Mouse (Mus musculus): ENCODE data around the gene Smc5. TPM values are rescaled to one million over a fixed set of nuclear protein-coding genes. Genes with fewer than 3 reads are reported as not detected.

The Smc5 gene
- polyA plus RNA-seq, 1 experiment from 2014 or later: 16.2 TPM

DNA sequence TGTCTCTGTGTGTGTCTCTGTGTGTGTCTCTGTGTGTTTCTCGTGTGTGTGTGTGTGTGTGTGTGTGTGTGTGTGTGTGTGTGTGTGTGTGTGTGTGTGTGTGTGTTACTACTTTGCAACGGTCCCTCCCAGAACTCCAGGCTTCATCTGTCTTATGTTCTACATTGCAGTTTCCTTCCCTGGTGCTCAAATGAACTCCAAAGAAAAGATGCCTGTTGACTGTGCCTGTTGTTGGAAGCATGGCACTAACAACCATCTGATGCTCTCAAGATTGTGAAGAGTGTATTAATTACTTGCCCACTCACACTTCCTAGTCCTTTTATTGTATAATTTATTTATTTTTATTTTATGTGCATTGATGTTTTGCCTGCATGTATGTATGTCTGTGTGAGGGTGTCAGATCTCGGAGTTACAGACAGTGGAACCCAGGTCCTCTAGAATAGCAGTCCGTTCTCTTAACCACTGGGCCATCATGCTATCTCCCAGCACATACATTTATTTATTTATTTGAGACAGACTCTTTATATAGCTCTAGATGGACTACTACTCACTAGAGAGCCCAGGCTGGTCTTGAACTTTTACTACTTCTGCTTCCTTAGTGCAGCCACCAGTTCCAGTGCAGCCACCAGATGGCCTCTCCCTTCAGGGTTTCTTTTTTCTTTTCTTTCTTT lies 492 bp upstream of the Smc5 start:
- no peak for TF ChIP-seq CTCF (IDR thresholded peaks at IDR 0.05; ENCODE audit: low read depth)
- DNase-seq (ENCODE audit: low spot score) (peak; percentile 52), ATAC-seq (replicated peaks; ENCODE audit: low FRiP score, low read depth) (peak; percentile 18; the same call in 1 of the 2 replicates)
- H3K27me3 ChIP-seq (ENCODE audit: insufficient read depth, low read length): no peaks in the 10 kb centered on the region
- no peaks in the 10 kb centered on the region for H3K9me3 ChIP-seq (replicated peaks; ENCODE audit: low read length)
- no peaks in the 10 kb centered on the region for H3K36me3 ChIP-seq (ENCODE audit: insufficient read depth, low read length)
- H3K4me3 ChIP-seq (replicated peaks; ENCODE audit: low read depth, low read length): peak overlapping the region; percentile 90
- 0 out of 2 replicates have a peak overlapping the region, but pooled peaks have one; percentile 78 for H3K27ac ChIP-seq
- WGBS: 52% methylated on average over 4 of the region's 4 CpGs
- no peak overlapping the region for H3K9ac ChIP-seq (ENCODE audit: low read depth, low read length)
- peaks cover 5% of the 10 kb centered on the region; the same call in 1 of the 2 replicates for H3K4me1 ChIP-seq (replicated peaks; ENCODE audit: insufficient read depth, low read length)
- peak overlapping the region; percentile 79 for H3K4me2 ChIP-seq (ENCODE audit: low read length)

DNA sequence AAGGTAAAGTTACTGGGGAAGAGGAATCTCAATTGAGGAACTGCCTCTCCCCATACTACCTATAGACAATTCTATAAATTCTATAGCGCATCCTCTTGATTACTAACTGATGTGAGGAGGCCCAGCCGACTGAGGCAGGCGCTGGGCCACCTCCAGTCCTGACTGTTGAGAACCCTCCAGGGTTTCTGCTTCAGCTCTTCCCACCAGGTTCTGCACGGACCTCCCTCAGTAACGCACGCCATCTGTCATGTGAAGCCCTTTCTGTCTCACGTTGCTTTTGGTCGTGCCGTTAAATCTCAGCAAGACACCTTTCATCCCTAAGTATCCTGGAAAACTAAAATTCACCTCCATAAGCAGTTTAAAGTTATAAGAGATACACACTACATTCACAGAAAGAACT lies 16.9 kb downstream of the Smc5 start:
- ATAC-seq (replicated peaks; ENCODE audit: low FRiP score, low read depth) (no peak), DNase-seq (ENCODE audit: low spot score) (no peak)
- no peak overlapping the region for H3K4me2 ChIP-seq (ENCODE audit: low read length)
- no peak overlapping the region for H3K9ac ChIP-seq (ENCODE audit: low read depth, low read length)
- peaks cover 39% of the 10 kb centered on the region for H3K36me3 ChIP-seq (ENCODE audit: insufficient read depth, low read length)
- no peak overlapping the region for H3K27ac ChIP-seq
- H3K9me3 ChIP-seq (replicated peaks; ENCODE audit: low read length): no peaks in the 10 kb centered on the region
- no peaks in the 10 kb centered on the region for H3K27me3 ChIP-seq (ENCODE audit: insufficient read depth, low read length)
- TF ChIP-seq CTCF (IDR thresholded peaks at IDR 0.05; ENCODE audit: low read depth): no peak
- no peaks in the 10 kb centered on the region for H3K4me1 ChIP-seq (replicated peaks; ENCODE audit: insufficient read depth, low read length)
- WGBS: 84% methylated on average over 9 of the region's 9 CpGs
- no peak overlapping the region for H3K4me3 ChIP-seq (replicated peaks; ENCODE audit: low read depth, low read length)

- no peak overlapping the region for H3K9ac ChIP-seq (ENCODE audit: low read depth, low read length)
- ATAC-seq (replicated peaks; ENCODE audit: low FRiP score, low read depth): no peak
- no peak overlapping the region for H3K27ac ChIP-seq
- no peaks in the 10 kb centered on the region for H3K27me3 ChIP-seq (ENCODE audit: insufficient read depth, low read length)
- no peak for TF ChIP-seq CTCF (IDR thresholded peaks at IDR 0.05; ENCODE audit: low read depth)
- no peak for DNase-seq (ENCODE audit: low spot score)
- H3K4me1 ChIP-seq (replicated peaks; ENCODE audit: insufficient read depth, low read length): no peaks in the 10 kb centered on the region
- H3K9me3 ChIP-seq (replicated peaks; ENCODE audit: low read length): no peaks in the 10 kb centered on the region
- H3K36me3 ChIP-seq (ENCODE audit: insufficient read depth, low read length): peaks cover 13% of the 10 kb centered on the region; the same call in 1 of the 2 replicates
- H3K4me3 ChIP-seq (replicated peaks; ENCODE audit: low read depth, low read length): no peak overlapping the region
- 87% methylated on average over 2 of the region's 2 CpGs for WGBS
- H3K4me2 ChIP-seq (ENCODE audit: low read length): no peak overlapping the region
Observed at GRCm38 (mm10) chr19:23246473-23246872, 27.2 kb downstream of the Smc5 start.

- peak; percentile 71 for DNase-seq (ENCODE audit: low spot score)
- ATAC-seq (replicated peaks; ENCODE audit: low FRiP score, low read depth): no peak
- H3K9ac ChIP-seq (ENCODE audit: low read depth, low read length): no peak overlapping the region
- H3K36me3 ChIP-seq (ENCODE audit: insufficient read depth, low read length): peaks cover 23% of the 10 kb centered on the region; the same call in 1 of the 2 replicates
- H3K27ac ChIP-seq: no peak overlapping the region
- WGBS: 59% methylated on average over 4 of the region's 4 CpGs
- H3K4me2 ChIP-seq (ENCODE audit: low read length): no peak overlapping the region
- H3K27me3 ChIP-seq (ENCODE audit: insufficient read depth, low read length): no peaks in the 10 kb centered on the region
- no peak overlapping the region for H3K4me3 ChIP-seq (replicated peaks; ENCODE audit: low read depth, low read length)
- TF ChIP-seq CTCF (IDR thresholded peaks at IDR 0.05; ENCODE audit: low read depth): peak; percentile 77
- no peaks in the 10 kb centered on the region for H3K4me1 ChIP-seq (replicated peaks; ENCODE audit: insufficient read depth, low read length)
- no peaks in the 10 kb centered on the region for H3K9me3 ChIP-seq (replicated peaks; ENCODE audit: low read length)
Observed at GRCm38 (mm10) chr19:23225065-23225464, 48.6 kb downstream of the Smc5 start.

DNA sequence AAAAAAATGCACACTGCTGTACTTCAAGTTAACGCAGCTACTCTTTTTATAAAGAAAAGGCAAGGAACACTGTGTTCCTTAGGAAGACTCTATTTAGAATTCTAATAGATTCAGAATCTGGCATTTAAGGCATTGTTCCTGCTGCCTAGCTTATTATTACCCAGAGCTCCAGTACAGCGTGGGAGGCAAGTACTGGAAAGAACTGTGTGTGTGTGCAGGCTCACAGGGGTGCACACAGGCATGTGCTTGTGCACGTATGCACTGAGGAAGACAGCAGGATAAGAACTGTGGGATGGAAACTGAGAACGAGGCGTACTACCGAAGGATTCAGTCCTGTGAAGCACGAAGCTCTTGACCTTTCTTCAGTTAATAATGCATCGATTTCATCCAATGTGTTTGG lies 59.4 kb downstream of the Smc5 start:
- Histone ChIP-seq H3K9me3 (replicated peaks; ENCODE audit: low read length) (no peaks in the 10 kb centered on the region), H3K4me2 (ENCODE audit: low read length) (no peak overlapping the region), H3K27me3 (ENCODE audit: insufficient read depth, low read length) (no peaks in the 10 kb centered on the region), H3K9ac (ENCODE audit: low read depth, low read length) (no peak overlapping the region), H3K4me1 (replicated peaks; ENCODE audit: insufficient read depth, low read length) (no peaks in the 10 kb centered on the region), H3K4me3 (replicated peaks; ENCODE audit: low read depth, low read length) (no peak overlapping the region), H3K27ac (no peak overlapping the region), H3K36me3 (ENCODE audit: insufficient read depth, low read length) (peaks cover 22% of the 10 kb centered on the region)
- ATAC-seq (replicated peaks; ENCODE audit: low FRiP score, low read depth): no peak
- no peak for DNase-seq (ENCODE audit: low spot score)
- no peak for TF ChIP-seq CTCF (IDR thresholded peaks at IDR 0.05; ENCODE audit: low read depth)
- WGBS: 86% methylated on average over 8 of the region's 8 CpGs

DNA sequence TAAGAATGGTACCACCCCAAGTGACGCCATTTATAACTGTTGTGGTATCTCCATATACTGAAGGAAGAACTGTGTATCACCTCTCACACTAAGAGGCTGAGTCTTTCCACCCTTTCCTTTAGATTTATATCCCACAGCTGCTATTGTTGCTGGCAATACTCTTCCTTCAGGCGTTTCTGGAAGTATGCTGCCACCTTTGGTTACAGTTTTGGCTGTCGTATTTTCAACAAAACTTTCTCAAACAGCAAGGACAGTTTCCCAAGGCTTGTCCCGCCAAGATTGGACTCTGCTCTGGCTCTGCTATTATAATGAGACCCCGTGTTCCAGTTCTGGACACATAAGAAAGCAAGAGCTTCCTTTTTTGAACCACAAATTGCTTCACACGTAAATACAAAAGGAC lies 62.4 kb downstream of the Smc5 start:
- Histone ChIP-seq H3K36me3 (ENCODE audit: insufficient read depth, low read length) (peaks cover 21% of the 10 kb centered on the region), H3K27ac (no peak overlapping the region), H3K4me2 (ENCODE audit: low read length) (no peak overlapping the region), H3K4me3 (replicated peaks; ENCODE audit: low read depth, low read length) (no peak overlapping the region), H3K9ac (ENCODE audit: low read depth, low read length) (no peak overlapping the region), H3K4me1 (replicated peaks; ENCODE audit: insufficient read depth, low read length) (no peaks in the 10 kb centered on the region), H3K27me3 (ENCODE audit: insufficient read depth, low read length) (no peaks in the 10 kb centered on the region), H3K9me3 (replicated peaks; ENCODE audit: low read length) (no peaks in the 10 kb centered on the region)
- peak; percentile 24 for DNase-seq (ENCODE audit: low spot score)
- TF ChIP-seq CTCF (IDR thresholded peaks at IDR 0.05; ENCODE audit: low read depth): peak; percentile 33; the same call in 1 of the 2 replicates
- 82% methylated on average over 6 of the region's 6 CpGs for WGBS
- no peak for ATAC-seq (replicated peaks; ENCODE audit: low FRiP score, low read depth)
